Mouse (Mus musculus) spleen, postnatal 36 days (tissue): ENCODE measurements around the gene Adra2a.

Source experiments
- DNase-seq, 2 experiments: peaks; one replicate each; pipeline ENCODE4 v3.0.0; 2022; ENCODE audit warnings: low spot score in 2 of 2, mixed read lengths in 1 of 2

Adra2a gene

GRCm38 (mm10) chr19:54076362-54077349 is 32.7 kb downstream of the Adra2a start:
- DNase-seq = no peak

GRCm38 (mm10) chr19:54081303-54081702 is 37.4 kb downstream of the Adra2a start:
- no peak for DNase-seq

- no peak for DNase-seq
Observed at GRCm38 (mm10) chr19:54081716-54082165, 37.8 kb downstream of the Adra2a start.

GRCm38 (mm10) chr19:54087319-54087718 is 43.4 kb downstream of the Adra2a start:
- DNase-seq = no peak

GRCm38 (mm10) chr19:54093599-54093998 is 49.6 kb downstream of the Adra2a start:
- no peak for DNase-seq

- DNase-seq = no peak
Observed at GRCm38 (mm10) chr19:54095716-54096115, 51.8 kb downstream of the Adra2a start.

- no peak for DNase-seq
Observed at GRCm38 (mm10) chr19:54098367-54098766, 54.4 kb downstream of the Adra2a start.
